Mouse (Mus musculus) spleen, postnatal 4 days (tissue): ENCODE results near the gene Nup93.

Experiments
- DNase-seq, 2 experiments: peaks; one replicate each; pipeline ENCODE4 v3.0.0; 2022; ENCODE audit warnings: low spot score in 2 of 2

Nup93 gene

DNA sequence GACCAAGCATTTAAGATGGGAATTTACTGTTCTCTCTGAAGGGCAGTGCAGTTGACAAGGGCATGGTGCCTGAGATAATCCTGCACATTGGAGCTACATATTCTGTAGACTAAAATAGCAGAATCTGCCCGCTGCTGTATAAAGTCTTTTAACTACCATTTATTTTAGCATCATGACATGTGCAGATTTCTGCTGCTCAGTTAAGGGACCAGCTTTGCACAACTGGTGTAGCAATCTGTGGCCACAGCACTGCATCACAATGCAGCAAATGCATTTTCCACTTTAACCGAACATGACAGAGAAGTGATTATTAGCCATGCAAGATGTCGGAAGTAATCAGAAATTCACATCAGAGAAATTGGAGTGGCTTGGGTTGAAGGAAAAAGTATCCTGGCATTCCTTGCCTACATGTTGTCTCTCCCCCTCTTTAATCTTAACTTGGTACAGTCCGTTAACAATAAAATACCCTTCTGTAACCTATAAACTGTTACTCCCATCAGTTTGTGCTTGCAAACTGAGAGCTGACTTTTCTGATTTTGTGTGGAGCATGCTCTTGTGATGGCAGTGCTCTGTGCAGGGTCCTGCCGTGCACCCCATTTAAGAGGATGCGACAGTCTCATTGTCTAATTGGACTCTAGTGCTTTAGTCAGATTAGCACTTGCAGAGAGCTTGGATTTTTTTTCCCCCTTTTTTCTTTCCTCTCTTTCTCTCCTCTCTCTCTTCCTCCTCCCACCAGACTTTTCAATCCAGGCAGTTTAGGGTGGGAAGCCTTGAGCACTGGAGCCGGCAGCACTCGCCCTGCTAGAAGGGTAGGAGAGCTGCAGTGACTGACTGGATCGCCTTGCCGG, 52.2 kb downstream of the Nup93 start:
- DNase-seq: no peak

DNA sequence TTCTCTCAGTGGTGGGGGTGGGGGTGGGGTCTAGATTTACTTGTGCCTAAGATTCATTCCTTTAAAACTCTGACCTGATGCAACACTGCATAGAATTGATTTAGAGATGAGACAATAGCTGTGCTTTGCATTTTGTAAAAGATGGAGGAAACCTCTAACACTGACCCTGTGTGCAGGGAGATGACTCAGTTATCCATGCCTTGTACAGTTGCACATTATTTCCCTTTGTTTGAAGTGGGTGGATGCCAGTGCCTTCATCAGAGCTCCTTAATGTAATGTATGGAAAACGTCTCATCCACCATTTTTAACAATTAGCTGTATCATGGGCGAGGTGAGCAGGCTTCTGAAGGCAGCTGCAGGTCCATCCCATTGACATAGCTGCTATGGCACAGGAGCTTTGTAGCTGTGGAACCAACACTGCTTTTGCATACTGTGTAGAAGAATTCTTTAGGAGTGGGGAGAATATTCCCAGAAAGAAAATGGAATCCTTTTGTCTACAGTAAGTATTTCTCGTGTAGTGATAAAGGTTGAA, 54.1 kb downstream of the Nup93 start:
- no peak for DNase-seq

DNA sequence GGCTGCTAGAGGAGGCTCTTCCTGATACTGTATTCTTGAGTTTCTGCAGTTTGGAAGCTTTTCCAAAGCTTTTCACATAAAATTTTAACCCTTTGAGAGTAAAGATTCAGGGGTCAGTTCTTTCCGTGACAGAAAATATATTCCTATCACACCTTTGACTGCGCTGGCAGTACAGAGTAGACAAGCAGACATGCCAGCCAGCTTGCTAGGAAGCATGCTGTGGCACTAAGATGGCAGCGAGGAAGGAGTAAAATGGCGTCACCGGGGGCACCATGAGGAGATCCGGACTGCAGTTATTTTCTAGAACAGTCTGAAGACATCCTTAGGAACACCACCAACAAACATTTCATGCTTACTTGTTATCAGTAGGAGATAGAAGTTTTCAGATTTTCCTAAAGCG, 55.9 kb downstream of the Nup93 start:
- no peak for DNase-seq

DNA sequence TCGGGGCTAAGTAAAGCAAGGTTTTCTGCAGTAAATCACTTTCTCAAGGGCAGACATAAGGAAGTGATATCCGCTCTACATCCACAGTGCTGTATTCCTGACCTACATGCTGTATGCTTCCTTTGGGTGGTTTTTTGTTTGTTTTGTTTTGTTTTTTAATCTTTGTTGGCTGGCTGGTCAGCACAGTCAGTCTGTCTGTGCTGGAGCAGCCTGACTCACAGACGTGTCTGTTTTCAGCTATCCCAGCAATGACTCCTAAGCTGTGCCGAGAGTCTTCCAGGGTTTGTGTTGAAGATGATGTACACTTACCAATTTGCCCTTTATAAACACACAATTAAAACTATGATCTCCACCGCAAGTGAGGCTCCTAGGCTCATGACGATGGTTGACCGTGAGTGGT, 56.7 kb downstream of the Nup93 start:
- DNase-seq: no peak

DNA sequence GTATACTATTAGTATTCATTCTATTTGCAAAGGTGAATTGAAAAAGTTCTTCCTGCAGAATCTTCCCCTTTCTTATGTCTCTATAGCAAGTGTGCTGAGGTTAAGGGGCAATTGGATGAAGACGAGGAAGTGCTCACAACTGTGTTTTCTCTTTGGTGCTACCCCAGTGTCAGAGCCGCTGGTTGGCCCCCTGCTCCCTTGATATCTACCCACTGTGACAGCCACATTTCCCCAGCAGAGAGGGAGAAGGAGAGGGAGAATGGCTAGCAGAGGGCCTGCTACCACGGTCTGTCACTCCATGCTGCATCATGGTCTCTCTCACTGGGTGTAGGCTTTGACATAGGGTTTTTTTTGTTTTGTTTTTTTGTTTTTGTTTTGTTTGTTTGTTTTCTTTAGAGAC, 58.2 kb downstream of the Nup93 start:
- DNase-seq: no peak

DNA sequence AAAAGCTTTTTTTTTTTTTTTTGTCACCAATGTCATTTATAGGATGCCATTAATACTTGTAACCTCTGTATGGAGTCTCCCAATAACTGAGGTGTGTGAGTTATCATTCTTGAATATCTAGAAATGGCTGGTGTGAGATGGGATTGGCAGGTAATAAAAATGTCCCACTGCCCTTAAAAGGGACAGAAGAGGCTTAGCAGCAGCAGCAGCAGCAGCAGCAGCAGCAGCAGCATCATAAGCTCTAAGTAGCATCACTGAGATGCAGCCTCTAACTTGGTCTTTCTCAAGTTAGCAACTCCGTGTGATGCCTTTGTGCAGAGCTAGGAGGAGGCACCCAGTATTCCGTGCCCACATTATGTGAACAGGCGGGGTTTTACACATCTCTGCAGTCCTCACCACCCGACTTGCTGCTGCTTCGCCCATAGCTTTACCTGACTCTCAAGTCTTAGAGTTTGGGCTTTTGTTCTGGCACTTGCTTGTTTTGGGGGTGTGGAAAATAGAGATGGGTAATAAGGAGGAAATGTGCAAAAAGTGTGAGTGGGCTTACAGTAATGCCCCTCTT, 59.0 kb downstream of the Nup93 start:
- DNase-seq: no peak

DNA sequence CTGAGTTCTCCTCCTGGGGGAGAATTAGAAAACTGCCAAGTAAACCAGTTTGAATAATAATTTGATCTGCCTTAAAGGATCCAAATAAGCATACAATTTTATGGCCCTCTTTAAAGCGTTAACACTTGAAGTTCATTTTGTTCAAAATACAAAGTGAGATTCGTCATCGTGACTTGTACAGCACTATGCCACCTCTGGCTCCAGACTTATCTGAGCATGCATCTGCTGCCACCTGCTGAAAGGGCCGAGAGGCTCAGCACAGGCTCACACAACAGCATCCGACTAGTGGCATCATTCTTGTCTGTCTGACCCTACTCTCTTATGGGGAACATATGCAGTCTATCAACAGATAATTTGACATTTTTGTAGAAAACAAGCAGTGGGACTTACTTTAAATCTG, 59.7 kb downstream of the Nup93 start:
- DNase-seq: no peak

DNA sequence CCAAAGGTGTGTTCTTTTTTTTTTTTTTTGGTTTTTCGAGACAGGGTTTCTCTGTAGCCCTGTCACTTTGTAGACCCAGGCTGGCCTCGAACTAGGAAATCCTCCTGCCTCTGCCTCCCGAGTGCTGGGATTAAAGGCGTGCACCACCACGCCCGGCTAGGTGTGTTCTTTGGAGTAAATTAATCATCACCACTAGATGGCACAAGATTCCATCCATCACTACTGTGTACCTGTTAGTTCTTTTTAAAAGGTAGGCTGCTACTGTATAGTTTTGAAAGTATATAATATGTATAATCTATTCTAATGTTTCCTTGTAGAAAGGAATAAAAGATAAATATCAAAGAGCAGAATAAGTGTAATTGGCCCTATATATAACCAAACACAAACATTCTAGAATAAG, 63.9 kb downstream of the Nup93 start:
- DNase-seq: no peak

DNA sequence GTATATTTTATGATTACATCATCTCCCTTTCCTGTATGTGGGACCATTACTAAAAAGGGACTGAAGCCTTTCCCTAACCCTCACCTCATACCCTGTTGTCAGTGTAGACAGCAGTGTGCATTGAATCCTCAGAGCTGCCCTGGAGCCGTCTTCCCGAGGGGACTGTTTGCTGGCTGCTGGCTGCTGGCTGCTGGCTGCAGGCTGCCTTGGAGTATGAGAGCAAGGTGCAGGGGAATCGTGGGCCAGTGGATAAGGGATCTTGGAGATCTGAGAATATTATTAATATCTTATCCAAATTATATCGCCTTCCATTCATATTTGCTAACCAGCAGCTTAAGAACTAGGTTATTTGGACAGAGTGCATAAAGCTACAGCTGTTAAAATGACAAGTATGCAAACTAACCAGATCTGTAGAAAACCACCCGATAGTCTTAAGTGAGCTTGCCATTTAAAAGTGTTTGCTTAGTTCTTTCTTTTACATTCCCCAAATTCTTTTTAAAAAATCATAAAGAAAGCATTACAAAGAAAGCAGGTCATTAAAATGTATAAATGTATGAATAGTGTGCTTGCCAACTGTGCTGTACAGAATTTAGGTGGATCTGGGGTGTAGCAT, 65.7 kb downstream of the Nup93 start:
- no peak for DNase-seq

DNA sequence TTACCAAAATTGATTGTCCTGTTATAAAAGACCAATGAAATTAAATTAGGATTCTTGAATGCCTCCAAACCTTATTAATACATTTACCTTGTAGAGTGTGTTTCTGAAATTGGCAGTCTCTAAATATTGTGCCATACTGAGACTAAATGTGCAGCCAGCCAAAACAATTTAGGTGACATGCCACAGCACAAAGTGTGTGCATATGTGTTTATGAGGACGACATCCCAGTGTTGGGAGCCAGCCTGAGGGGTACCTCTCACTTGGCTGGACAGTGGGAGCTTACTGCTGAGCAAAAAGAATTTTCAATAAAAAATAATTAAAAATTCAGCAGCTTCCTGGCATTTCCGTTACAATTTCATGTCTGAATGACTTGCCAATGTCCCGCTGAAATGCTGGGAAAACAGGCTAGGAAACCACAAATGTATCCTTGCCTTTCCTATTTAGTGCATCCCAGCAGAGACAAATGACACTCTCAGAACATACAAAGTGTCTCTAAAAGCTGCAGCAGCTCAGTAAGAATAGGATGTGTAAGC, 68.2 kb downstream of the Nup93 start:
- no peak for DNase-seq

DNA sequence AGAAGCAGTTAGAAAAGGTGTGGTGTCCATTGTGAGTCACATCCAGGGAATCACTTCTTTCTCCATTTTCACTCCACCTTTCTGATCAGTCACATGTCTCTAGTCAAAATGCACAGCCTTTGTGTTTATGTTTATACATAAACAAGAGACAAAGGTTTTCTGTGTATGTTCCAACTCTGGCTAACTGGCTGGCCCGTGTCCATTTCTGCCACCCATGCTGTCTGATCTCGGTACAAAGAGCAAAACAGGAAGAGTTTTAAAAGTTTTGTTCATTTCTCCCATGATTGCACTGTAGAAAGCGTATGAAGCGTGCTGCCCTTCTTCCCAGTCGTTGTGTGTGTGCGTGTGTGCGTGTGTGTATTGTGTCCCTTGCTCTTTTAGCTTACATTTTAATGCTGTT, 69.8 kb downstream of the Nup93 start:
- no peak for DNase-seq

DNA sequence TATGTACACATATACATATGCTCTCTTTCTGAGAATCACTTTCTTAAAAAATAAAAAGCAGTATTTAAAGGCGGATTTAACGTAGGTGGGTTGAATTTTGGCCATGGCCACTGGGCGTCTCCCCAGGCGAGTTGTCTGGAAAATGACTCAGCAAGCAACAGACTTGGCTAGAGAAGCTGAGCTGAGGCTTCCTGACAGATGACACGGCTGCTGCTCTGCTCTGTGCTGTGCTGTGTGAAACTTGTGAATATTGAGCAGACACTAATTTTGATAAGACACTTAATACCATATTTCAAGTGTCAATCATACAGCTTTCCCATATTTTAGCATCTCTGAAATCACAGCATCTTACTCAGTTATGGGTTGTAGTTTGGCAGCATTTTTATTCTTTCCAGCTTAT, 76.2 kb downstream of the Nup93 start:
- DNase-seq: no peak

DNA sequence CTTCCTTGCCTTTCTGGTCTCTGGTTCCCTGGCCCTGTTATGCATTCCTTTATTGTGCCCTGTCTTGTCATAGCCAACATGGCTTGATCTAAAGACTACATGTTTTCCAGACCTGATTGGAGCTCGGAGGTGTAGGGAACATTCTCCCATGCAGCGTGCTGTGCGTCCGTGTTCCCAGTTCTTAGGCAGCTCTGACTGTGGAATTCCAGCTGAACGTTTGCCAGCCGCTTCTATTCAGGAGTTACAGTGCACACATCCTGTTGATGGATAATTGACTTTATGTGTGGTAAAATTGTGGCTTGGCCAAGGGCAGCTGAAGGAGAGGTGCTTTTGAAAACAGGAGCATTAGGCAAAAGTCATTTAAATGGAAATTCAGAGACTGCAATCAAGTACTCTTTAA, 77.7 kb downstream of the Nup93 start:
- no peak for DNase-seq

DNA sequence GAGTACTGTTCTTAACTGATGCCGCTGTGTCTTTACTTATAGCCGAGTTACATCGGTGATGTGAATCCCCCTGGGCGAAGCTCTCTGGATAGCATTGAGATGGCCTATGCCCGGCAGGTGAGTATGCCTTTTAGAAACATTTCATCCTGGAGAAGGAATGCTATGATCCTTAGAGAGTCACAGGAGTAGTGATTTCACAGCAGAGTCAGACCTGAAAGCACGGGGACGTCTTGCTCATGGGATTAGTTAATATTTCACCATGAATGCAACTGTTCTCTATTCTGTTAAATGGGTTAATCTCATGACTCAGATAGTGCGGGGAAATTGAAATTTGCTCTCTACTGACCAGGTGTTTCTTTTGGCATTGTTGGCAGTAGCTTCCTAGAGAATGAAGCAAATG, 78.3 kb downstream of the Nup93 start:
- no peak for DNase-seq

DNA sequence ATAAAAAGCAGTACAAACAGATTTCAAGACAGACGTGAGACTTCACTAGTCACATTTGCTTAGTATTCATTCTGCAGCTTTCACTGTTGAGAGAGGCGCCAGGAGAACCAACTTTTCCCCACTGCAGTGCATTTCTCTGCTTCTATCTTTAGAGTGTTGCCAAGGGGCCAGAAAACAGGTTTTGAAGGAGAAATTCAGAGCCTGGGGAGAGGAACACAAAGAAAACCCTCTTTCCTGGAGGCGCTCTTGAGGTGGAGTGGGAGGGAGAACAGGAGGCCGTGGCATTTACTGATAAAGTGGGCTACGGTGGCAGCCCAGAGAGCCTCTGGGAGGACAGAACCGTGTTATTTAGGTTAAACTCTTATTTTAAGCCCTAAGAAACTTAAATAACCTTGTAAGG, 81.3 kb downstream of the Nup93 start:
- DNase-seq: no peak

DNA sequence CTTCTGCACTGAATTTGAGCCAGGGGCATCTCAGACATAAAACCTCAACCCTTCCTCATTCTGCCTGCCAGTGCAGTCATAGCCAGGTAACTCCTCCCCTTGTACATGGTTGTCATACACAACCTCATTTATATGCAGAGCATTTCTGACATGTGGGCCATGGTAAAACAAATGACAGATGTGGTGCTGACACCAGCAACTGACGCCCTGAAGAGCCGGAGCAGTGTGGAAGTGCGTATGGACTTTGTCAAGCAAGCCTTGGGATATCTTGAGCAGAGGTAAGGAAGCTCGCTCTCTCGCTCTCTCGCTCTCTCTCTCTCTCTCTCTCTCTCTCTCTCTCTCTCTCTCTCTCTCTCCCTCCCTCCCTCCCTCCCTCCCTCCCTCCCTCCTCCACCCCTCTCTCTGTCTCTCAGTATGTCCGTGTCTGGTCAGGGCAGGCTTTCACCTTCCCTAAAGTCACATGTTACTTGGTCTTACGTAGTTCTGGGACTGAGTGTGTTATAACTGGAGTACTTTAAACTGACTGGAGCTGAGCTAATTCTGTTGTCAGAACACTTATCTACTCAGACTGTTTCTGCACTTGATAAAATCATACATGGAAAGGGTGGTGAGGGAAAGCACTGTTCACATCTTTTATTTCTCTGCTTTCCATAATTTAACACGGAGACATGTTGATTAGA, 82.1 kb downstream of the Nup93 start:
- DNase-seq: no peak

DNA sequence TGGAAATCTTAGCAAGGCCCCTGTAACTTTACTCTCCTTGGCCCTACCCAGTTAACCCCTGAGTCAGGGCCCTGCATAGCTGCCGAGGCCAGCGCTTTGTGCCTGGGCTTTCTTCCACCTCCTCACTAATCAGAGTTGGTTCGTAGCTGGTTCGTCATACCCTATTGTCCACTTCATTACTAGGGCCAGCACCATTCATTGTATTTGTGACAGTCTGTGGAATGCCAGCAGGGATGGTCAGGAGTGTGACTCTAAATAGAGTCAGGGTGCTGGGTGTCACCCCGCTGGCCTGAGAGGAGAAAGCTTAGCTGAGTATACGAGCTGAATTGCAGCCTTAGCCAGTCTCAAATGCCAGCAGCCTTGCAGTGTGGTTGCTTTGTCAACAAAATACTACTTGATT, 82.7 kb downstream of the Nup93 start:
- no peak for DNase-seq

DNA sequence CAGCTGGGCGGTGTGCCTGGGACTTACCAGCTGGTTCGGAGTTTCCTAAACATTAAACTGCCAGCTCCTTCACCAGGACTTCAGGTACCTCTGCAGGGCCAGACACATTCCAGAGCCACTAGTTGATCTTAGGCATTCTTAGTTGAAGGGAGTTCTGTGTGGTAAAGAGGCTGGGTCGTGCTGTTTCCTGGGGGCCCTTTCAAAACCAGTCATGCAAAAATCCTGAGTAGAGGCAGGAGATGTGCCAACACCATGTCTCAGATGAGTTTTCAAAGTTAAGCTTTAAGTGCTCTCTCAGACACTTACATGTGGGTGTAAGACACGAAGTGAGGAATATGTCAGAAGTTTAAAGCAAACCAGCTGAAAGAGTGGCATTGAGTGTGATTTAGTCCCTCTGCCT, 86.4 kb downstream of the Nup93 start:
- no peak for DNase-seq

DNA sequence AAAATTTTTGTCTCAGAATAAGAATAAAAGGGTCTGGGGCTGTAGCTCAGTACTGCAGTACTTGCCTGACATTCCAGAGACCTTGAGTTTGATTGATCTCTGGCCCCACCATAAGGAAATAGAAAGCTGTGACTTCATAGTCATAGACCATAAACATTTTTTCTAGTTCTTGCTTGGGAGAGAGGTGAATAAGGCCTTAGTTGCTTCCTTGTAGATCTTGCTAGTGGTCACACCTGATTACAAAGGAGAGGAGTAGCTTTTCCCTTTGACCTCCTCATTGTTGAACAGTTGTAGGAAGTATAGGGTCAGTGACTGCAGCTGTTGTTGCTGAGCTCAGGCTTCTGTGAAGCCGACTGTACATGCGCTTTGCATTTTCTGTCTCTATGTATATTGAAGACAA, 90.0 kb downstream of the Nup93 start:
- DNase-seq: no peak

DNA sequence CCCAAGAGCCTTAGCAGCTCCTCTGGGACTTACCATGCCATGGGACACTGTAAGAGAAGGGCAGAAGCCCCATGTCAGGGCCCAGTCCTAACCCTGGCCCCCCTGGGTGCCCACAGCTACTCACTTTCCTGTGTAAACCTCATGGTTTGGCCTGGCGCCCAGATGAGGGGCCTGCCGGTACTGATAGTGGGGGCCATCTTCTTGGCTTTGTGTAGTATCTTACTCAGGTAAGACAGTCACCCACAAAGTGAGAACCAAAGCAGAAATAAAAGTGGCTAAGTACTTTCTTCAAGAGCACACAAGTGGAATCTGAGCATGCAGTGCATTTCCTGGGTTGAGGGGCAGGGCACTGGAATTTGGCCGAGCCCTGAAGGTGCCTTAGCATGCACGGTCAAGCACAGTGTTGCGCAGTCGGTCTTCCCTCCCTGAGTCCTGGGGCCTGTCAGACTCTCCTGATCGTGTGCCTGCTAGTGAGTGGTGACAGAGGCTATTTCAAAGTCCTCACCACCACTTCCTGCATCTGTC, 92.7 kb downstream of the Nup93 start:
- DNase-seq: peak; percentile 74 to 78

DNA sequence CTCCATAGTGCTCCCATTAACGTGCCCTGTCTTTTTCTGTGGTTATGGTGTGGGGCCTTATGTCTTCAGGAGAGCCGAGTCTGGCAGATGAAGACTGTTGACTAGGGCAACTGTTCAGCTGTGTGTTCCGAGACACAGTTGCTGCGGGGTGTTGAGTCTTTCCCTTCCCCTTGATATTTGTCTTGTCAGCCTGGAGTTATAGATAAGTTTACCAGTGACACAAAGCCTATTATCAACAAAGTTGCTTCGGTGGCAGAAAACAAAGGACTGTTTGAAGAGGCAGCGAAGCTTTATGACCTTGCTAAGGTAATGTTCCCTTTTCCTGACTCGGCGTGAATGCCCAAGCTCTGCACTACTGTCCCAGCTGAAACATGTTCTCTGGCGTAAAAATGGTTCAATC, 93.3 kb downstream of the Nup93 start:
- DNase-seq: no peak

DNA sequence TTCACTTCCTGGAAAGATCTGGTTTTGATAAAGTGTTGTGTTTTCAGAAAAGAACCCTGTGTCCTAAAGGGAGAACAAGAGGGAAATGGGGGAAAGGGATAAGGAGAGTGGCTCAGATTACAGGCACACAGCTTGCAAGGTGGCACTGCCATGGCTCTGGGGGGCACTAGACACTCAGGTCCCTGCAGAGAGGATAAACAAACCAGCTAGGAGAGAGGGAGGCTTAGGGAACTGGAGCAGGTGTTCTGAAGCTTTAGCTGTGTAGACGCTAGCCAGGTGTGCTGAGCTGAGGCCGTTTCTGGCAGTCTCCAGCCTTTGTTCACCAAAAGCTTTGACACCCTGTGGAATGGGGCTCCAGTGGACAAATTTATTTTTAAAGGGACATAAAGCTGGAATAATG, 99.7 kb downstream of the Nup93 start:
- no peak for DNase-seq
